Mouse (Mus musculus) cortical plate, adult 2 months (tissue): ENCODE results near the gene 1110059E24Rik. TPM values are rescaled to one million over a fixed set of nuclear protein-coding genes. Genes with fewer than 3 reads are reported as not detected.

Experiments
- H3K27ac ChIP-seq: fragments of 200-500 bp; 2 replicates; pipeline ENCODE4 v1.5.1; 2012; ENCODE audit warnings: low read length, control low read depth, inconsistent platforms; ENCODE audit not compliant: insufficient read depth
- H3K4me1 ChIP-seq: fragments of 200-500 bp; 2 replicates; pipeline ENCODE4 v1.6.1; 2011; ENCODE audit warnings: low read length; ENCODE audit not compliant: control insufficient read depth, insufficient read depth
- H3K4me3 ChIP-seq: fragments of 200-500 bp; 2 replicates; pipeline ENCODE4 v1.5.1; 2011; ENCODE audit warnings: mild to moderate bottlenecking, low read length, control low read depth; ENCODE audit not compliant: insufficient read depth
- CTCF ChIP-seq: fragments of 200-500 bp; IDR thresholded peaks from 2 replicates; pipeline ENCODE4 v1.5.1; 2011; ENCODE audit warnings: mild to moderate bottlenecking, control low read depth, low read length; ENCODE audit not compliant: insufficient read depth; ENCODE audit errors: extremely low read depth
- POLR2A ChIP-seq: fragments of 200-500 bp; IDR thresholded peaks from 2 replicates; pipeline ENCODE4 v1.6.1; 2011; ENCODE audit warnings: mild to moderate bottlenecking, low read length, control low read depth; ENCODE audit not compliant: insufficient read depth; ENCODE audit errors: extremely low read depth
- polyA plus RNA-seq: library from polyadenylated mRNA; depleted of rRNA; stranded (reverse); fragments of >200 nt; gene quantifications from 2 replicates; pipeline ENCODE4 v1.2.3, GENCODE M21; 2012; rRNA removed

The 1110059E24Rik gene
- polyA plus RNA-seq, 1 experiment, result 22.9 TPM

GRCm38 (mm10) chr19:21562996-21563395 lies 89.8 kb downstream of the 1110059E24Rik start:
- no peak overlapping the region for H3K4me3 ChIP-seq
- no peak overlapping the region for H3K27ac ChIP-seq
- TF ChIP-seq POLR2A, result no peak
- TF ChIP-seq CTCF, result no peak
- peaks cover 1% of the 10 kb centered on the region; the same call in 1 of the 2 replicates for H3K4me1 ChIP-seq

GRCm38 (mm10) chr19:21552801-21553200 lies 100.0 kb downstream of the 1110059E24Rik start:
- H3K27ac ChIP-seq, result no peak overlapping the region
- no peak overlapping the region for H3K4me3 ChIP-seq
- no peaks in the 10 kb centered on the region for H3K4me1 ChIP-seq
- TF ChIP-seq POLR2A (no peak), CTCF (no peak)

DNA sequence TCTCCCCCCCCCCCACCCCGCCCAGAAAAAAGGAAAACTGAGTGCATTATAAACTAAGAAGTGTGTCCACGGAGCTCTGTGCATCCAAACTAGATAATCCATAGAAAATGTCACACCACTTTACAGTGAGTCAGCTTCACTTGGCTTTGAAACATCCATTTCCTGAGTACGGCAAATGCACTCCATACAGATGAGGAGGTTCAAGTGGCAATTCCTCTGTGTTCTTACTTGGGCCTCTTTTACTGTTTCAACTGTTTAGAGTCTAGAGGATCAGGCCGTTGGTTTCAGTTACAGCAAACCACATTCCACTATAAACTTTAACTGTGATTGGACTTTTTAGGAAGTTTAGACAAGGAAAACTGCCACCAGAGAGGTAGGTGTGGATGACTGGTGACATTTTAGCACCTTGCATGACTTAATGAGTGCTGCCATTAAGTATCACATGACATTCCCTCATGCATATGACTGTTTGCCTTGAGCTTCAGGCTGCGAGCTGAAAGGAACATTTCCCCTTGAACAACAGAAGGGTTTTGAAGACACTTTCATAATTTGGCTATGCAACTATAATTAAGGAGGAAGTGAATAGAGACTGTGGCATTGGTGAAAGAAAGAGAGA lies 100.7 kb downstream of the 1110059E24Rik start:
- Histone ChIP-seq H3K4me3 (no peak overlapping the region), H3K4me1 (no peaks in the 10 kb centered on the region), H3K27ac (no peak overlapping the region)
- no peak for TF ChIP-seq POLR2A
- no peak for TF ChIP-seq CTCF

GRCm38 (mm10) chr19:21549713-21550112 lies 103.1 kb downstream of the 1110059E24Rik start:
- Histone ChIP-seq H3K27ac (no peak overlapping the region), H3K4me1 (no peaks in the 10 kb centered on the region), H3K4me3 (no peak overlapping the region)
- TF ChIP-seq CTCF (no peak), POLR2A (no peak)

DNA sequence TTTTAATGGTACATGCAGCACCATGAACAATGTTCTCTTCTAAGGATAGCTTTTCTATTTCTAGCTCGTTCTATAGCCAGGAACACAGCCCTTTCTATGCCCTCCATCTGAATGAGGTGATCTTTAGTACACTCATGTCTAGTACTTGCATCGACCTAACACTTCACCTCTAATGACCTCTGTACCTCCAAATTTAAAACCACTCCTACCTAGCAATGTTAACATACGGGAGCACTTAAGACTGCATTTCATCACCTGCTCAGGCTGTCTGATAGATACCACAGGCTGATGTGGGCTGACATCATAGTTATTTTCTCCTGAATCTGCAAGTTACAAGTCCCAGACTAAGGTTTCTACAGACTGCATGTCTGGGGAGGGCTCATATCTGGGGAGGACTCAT lies 103.8 kb downstream of the 1110059E24Rik start:
- Histone ChIP-seq H3K4me3 (no peak overlapping the region), H3K4me1 (no peaks in the 10 kb centered on the region), H3K27ac (no peak overlapping the region)
- TF ChIP-seq CTCF (no peak), POLR2A (no peak)

GRCm38 (mm10) chr19:21537125-21537524 lies 115.7 kb downstream of the 1110059E24Rik start:
- H3K4me1 ChIP-seq, result no peaks in the 10 kb centered on the region
- no peak overlapping the region for H3K27ac ChIP-seq
- TF ChIP-seq CTCF, result no peak
- no peak for TF ChIP-seq POLR2A
- no peak overlapping the region for H3K4me3 ChIP-seq

Other genes starting within 250 kb of the 1110059E24Rik start
- gene Gda, start 179.5 kb downstream of the 1110059E24Rik start, polyA plus RNA-seq, result 75.1 and 79.4 TPM in 2 replicates
- 30.2 and 30.7 TPM in 2 replicates for gene Abhd17b, start 209 bp upstream of the 1110059E24Rik start, polyA plus RNA-seq
- gene Cemip2, start 125.4 kb upstream of the 1110059E24Rik start, polyA plus RNA-seq, result 5.3 and 5.6 TPM in 2 replicates